Mouse (Mus musculus): Measurements from ENCODE around the gene Snx33. TPM values are rescaled to one million over a fixed set of nuclear protein-coding genes. Genes with fewer than 3 reads are reported as not detected.

Snx33 gene
- total and polyA plus RNA-seq, 3 experiments = 2.2 to 3.5 TPM; not detected in 1

DNA sequence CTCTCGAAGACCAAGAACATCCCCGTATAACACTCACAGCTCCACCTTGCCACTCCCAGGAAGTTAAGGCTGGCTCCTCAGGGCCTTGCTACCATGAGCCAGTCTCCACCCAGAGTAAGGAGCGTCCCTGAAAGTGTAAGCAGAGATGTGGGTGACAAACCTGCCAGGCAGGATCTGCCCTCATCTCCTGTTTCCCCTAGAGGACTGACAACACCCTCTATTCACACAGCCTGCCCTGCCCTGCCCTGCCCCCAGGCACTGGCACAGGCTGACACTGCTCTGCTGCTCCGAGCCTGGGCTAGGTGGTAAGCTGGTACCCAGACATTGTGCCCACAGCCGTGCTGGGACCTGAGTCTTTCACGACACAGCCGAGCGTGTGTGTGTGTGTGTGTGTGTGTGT, 27.0 kb downstream of the Snx33 start:
- Histone ChIP-seq H3K4me3 (ENCODE audit: control insufficient read depth in 1 of 2, insufficient read depth in 1 of 2, low read depth in 2 of 2, low read length in 2 of 2) (no peak overlapping the region), H3K9ac (ENCODE audit: control insufficient read depth, low read depth, low read length, poor library complexity, severe bottlenecking) (no peak overlapping the region), H3K4me1 (ENCODE audit: control insufficient read depth in 1 of 2, insufficient read depth in 2 of 2, low read length in 2 of 2) (peaks cover 9 to 26% of the 10 kb centered on the region in 2 experiments), H3K79me2 (ENCODE audit: control insufficient read depth, insufficient read depth, low read length, poor library complexity) (no peaks in the 10 kb centered on the region), H3K27ac (ENCODE audit: control insufficient read depth, low read depth, low read length) (no peak overlapping the region), H3K9me3 (replicated peaks; ENCODE audit: insufficient read depth, low read length) (no peaks in the 10 kb centered on the region), H3K27me3 (ENCODE audit: control insufficient read depth in 1 of 2, insufficient read depth in 2 of 2, low read length in 2 of 2) (no peaks in the 10 kb centered on the region), H3K36me3 (ENCODE audit: control insufficient read depth in 1 of 2, insufficient read depth in 2 of 2, low read length in 2 of 2) (peaks cover 0 to 21% of the 10 kb centered on the region in 2 experiments; a peak in 2 of 4 replicates)
- no peak for DNase-seq (ENCODE audit: low read depth, low spot score)
- TF ChIP-seq MEF2A (IDR thresholded peaks at IDR 0.05; ENCODE audit: extremely low read depth, insufficient replicate concordance, low read depth, low read length, poor library complexity, severe bottlenecking) (no peak), MYB (IDR thresholded peaks at IDR 0.05; ENCODE audit: low read depth, low read length) (no peak), E2F4 (IDR thresholded peaks at IDR 0.05; ENCODE audit: borderline replicate concordance, low read depth, low read length) (no peak), TBP (IDR thresholded peaks at IDR 0.05; ENCODE audit: low read depth, low read length) (no peak), EP300 (IDR thresholded peaks at IDR 0.05; ENCODE audit: low read depth in 1 of 2, low read length in 2 of 2) (no peak), ELF1 (IDR thresholded peaks at IDR 0.05; ENCODE audit: low read depth, low read length) (no peak), MYC (IDR thresholded peaks at IDR 0.05; ENCODE audit: low read depth, low read length) (no peak), BHLHE40 (IDR thresholded peaks at IDR 0.05; ENCODE audit: borderline replicate concordance, low read depth, low read length) (no peak), ETS1 (IDR thresholded peaks at IDR 0.05; ENCODE audit: low read depth, low read length) (no peak), MXI1 (IDR thresholded peaks at IDR 0.05; ENCODE audit: low read depth, low read length) (no peak), POLR2AphosphoS2 (IDR thresholded peaks at IDR 0.05; ENCODE audit: low read length) (no peak), KAT2A (conservative IDR thresholded peaks at IDR 0.05; ENCODE audit: low read depth, low read length) (no peak), USF2 (IDR thresholded peaks at IDR 0.05; ENCODE audit: borderline replicate concordance in 1 of 2, insufficient read depth in 1 of 2, low read depth in 1 of 2, low read length in 2 of 2) (no peak), HCFC1 (IDR thresholded peaks at IDR 0.05; ENCODE audit: low read depth, low read length) (no peak), JUND (IDR thresholded peaks at IDR 0.05; ENCODE audit: low read depth, low read length) (no peak), ZKSCAN1 (IDR thresholded peaks at IDR 0.05; ENCODE audit: low read depth, low read length) (no peak), MAX (IDR thresholded peaks at IDR 0.05; ENCODE audit: low read length) (no peak), MAFK (IDR thresholded peaks at IDR 0.05; ENCODE audit: borderline replicate concordance, low read depth, low read length) (no peak)

DNA sequence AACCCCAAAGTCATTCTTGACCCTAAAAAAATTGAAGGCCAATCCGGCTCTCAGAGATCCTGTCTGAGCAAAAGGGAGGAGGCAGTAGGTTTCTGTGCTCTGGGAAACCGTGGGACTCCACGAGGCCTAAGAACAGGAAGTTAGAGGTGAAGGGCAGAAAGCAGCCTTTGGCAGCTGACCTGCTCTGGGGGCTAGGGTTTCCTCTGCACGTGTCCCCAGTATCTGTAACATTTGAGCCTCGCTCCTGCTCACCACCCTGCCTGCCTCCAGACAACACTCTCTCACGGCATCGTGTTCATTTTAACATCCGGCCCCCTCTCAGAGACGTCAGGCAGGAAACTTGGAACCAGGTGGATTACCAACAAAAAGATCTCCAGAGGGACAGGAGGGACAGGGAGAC, 27.6 kb downstream of the Snx33 start:
- Histone ChIP-seq H3K9me3 (replicated peaks; ENCODE audit: insufficient read depth, low read length) (no peaks in the 10 kb centered on the region), H3K27me3 (ENCODE audit: control insufficient read depth in 1 of 2, insufficient read depth in 2 of 2, low read length in 2 of 2) (no peaks in the 10 kb centered on the region), H3K27ac (ENCODE audit: control insufficient read depth, low read depth, low read length) (no peak overlapping the region), H3K79me2 (ENCODE audit: control insufficient read depth, insufficient read depth, low read length, poor library complexity) (no peaks in the 10 kb centered on the region), H3K36me3 (ENCODE audit: control insufficient read depth in 1 of 2, insufficient read depth in 2 of 2, low read length in 2 of 2) (peaks cover 0 to 21% of the 10 kb centered on the region in 2 experiments; a peak in 2 of 4 replicates), H3K9ac (ENCODE audit: control insufficient read depth, low read depth, low read length, poor library complexity, severe bottlenecking) (no peak overlapping the region), H3K4me1 (ENCODE audit: control insufficient read depth in 1 of 2, insufficient read depth in 2 of 2, low read length in 2 of 2) (peaks cover 9 to 26% of the 10 kb centered on the region in 2 experiments), H3K4me3 (ENCODE audit: control insufficient read depth in 1 of 2, insufficient read depth in 1 of 2, low read depth in 2 of 2, low read length in 2 of 2) (no peak overlapping the region)
- DNase-seq (ENCODE audit: low read depth, low spot score) = peak; percentile 30
- TF ChIP-seq MYB (IDR thresholded peaks at IDR 0.05; ENCODE audit: low read depth, low read length) (no peak), NRF1 (IDR thresholded peaks at IDR 0.05; ENCODE audit: insufficient read depth, low read depth, low read length, poor library complexity, severe bottlenecking) (no peak), TCF12 (IDR thresholded peaks at IDR 0.05; ENCODE audit: low read depth, low read length) (no peak), ETS1 (IDR thresholded peaks at IDR 0.05; ENCODE audit: low read depth, low read length) (no peak), KAT2A (conservative IDR thresholded peaks at IDR 0.05; ENCODE audit: low read depth, low read length) (no peak), POLR2A (IDR thresholded peaks at IDR 0.05; ENCODE audit: control insufficient read depth in 1 of 2, insufficient read depth in 1 of 2, low read depth in 1 of 2, low read length in 2 of 2, poor library complexity in 1 of 2) (no peak), ZNF384 (IDR thresholded peaks at IDR 0.05; ENCODE audit: low read depth, low read length) (no peak), MYC (IDR thresholded peaks at IDR 0.05; ENCODE audit: low read depth, low read length) (no peak), MEF2A (IDR thresholded peaks at IDR 0.05; ENCODE audit: extremely low read depth, insufficient replicate concordance, low read depth, low read length, poor library complexity, severe bottlenecking) (no peak), ELF1 (IDR thresholded peaks at IDR 0.05; ENCODE audit: low read depth, low read length) (no peak), ZC3H11A (IDR thresholded peaks at IDR 0.05; ENCODE audit: low read depth, low read length) (no peak), TBP (IDR thresholded peaks at IDR 0.05; ENCODE audit: low read depth, low read length) (no peak), POLR2AphosphoS5 (IDR thresholded peaks at IDR 0.05; ENCODE audit: borderline replicate concordance, low read depth, low read length) (no peak), JUND (IDR thresholded peaks at IDR 0.05; ENCODE audit: low read depth, low read length) (no peak), MAZ (IDR thresholded peaks at IDR 0.05; ENCODE audit: low read depth, low read length) (no peak), POLR2AphosphoS2 (IDR thresholded peaks at IDR 0.05; ENCODE audit: low read length) (no peak), SMC3 (IDR thresholded peaks at IDR 0.05; ENCODE audit: low read depth, low read length) (no peak), USF2 (IDR thresholded peaks at IDR 0.05; ENCODE audit: borderline replicate concordance in 1 of 2, insufficient read depth in 1 of 2, low read depth in 1 of 2, low read length in 2 of 2) (no peak)
